Mouse (Mus musculus): ENCODE results near the gene Klf16. TPM values are rescaled to one million over a fixed set of nuclear protein-coding genes. Genes with fewer than 3 reads are reported as not detected.

The Klf16 gene
- total RNA-seq, 2 experiments from 2014 or later = 3.6 to 4.5 TPM

- intact Hi-C loops (cut with DNase I) = loop anchor here (1.0 to 2.0 kb wide), 3 partner anchors 25 to 80 kb away; partner anchors contain the start of genes Adat3, Csnk1g2 and Scamp4
- DNase-seq = peak; percentile 84 to 85
Observed at GRCm38 (mm10) chr10:80578131-80578750, 1.1 kb upstream of the Klf16 start.

- intact Hi-C loops (cut with DNase I) = no loop called here
- DNase-seq = peak; percentile 59
Observed at GRCm38 (mm10) chr10:80576351-80577194, 548 bp downstream of the Klf16 start.

- intact Hi-C loops (cut with DNase I) = no loop called here
- no peak for DNase-seq
Observed at GRCm38 (mm10) chr10:80575925-80576324, 1.2 kb downstream of the Klf16 start.

- no peak for DNase-seq
- intact Hi-C loops (cut with DNase I) = no loop called here
Observed at GRCm38 (mm10) chr10:80574896-80575295, 2.2 kb downstream of the Klf16 start.

- no peak for DNase-seq
- intact Hi-C loops (cut with DNase I) = no loop called here
Observed at GRCm38 (mm10) chr10:80573944-80574343, 3.2 kb downstream of the Klf16 start.

GRCm38 (mm10) chr10:80572477-80572876 lies 4.6 kb downstream of the Klf16 start:
- intact Hi-C loops (cut with DNase I) = no loop called here
- no peak for DNase-seq

- no peak for DNase-seq
- intact Hi-C loops (cut with DNase I) = no loop called here
Observed at GRCm38 (mm10) chr10:80570871-80571836, 6.0 kb downstream of the Klf16 start.

GRCm38 (mm10) chr10:80570419-80570818 lies 6.7 kb downstream of the Klf16 start:
- intact Hi-C loops (cut with DNase I) = no loop called here
- DNase-seq = no peak

GRCm38 (mm10) chr10:80569664-80570066 lies 7.5 kb downstream of the Klf16 start:
- DNase-seq = peak; percentile 50 to 58
- intact Hi-C loops (cut with DNase I) = no loop called here

GRCm38 (mm10) chr10:80568876-80569275 lies 8.2 kb downstream of the Klf16 start:
- intact Hi-C loops (cut with DNase I) = no loop called here
- no peak for DNase-seq

- DNase-seq = peak; percentile 87 to 93
- intact Hi-C loops (cut with DNase I) = loop anchor here (1.0 kb wide), 1 partner anchor 122 kb away; no protein-coding TSS in a partner anchor
Observed at GRCm38 (mm10) chr10:80566375-80567092, 10.6 kb downstream of the Klf16 start.

- peak; percentile 93 to 96 for DNase-seq
- intact Hi-C loops (cut with DNase I) = no loop called here
Observed at GRCm38 (mm10) chr10:80561116-80561944, 15.8 kb downstream of the Klf16 start, which contains the start of gene Rexo1. Rexo1 (minus strand) TSS chr10:80561560.

- intact Hi-C loops (cut with DNase I) = no loop called here
- DNase-seq = no peak
Observed at GRCm38 (mm10) chr10:80560621-80561020, 16.5 kb downstream of the Klf16 start.

- no peak for DNase-seq
- intact Hi-C loops (cut with DNase I) = no loop called here
Observed at GRCm38 (mm10) chr10:80559431-80559830, 17.7 kb downstream of the Klf16 start.

GRCm38 (mm10) chr10:80557346-80557965 lies 19.7 kb downstream of the Klf16 start:
- peak; percentile 78 to 83 for DNase-seq
- intact Hi-C loops (cut with DNase I) = loop anchor here (2.0 kb wide), 1 partner anchor 49 kb away; no protein-coding TSS in a partner anchor

- intact Hi-C loops (cut with DNase I) = loop anchor here (5.0 kb wide), 1 partner anchor 177 kb away; no protein-coding TSS in a partner anchor
- DNase-seq = no peak
Observed at GRCm38 (mm10) chr10:80553997-80554396, 23.1 kb downstream of the Klf16 start.

GRCm38 (mm10) chr10:80553575-80553974 lies 23.5 kb downstream of the Klf16 start:
- intact Hi-C loops (cut with DNase I) = loop anchor here (5.0 kb wide), 1 partner anchor 176 kb away; no protein-coding TSS in a partner anchor

GRCm38 (mm10) chr10:80552364-80552763 lies 24.8 kb downstream of the Klf16 start:
- intact Hi-C loops (cut with DNase I) = loop anchor here (5.0 kb wide), 1 partner anchor 175 kb away; no protein-coding TSS in a partner anchor
- DNase-seq = no peak

More at GRCm38 (mm10) chr10:80553575-80553974, 23.5 kb downstream of the Klf16 start:
- DNase-seq = no peak

Data from heart, postnatal 36 days (tissue).